Mouse (Mus musculus): ENCODE measurements around the gene Kif2a. TPM values are rescaled to one million over a fixed set of nuclear protein-coding genes. Genes with fewer than 3 reads are reported as not detected.
"Not testable (repeated sequence)": the region's sequence is repeated elsewhere in the genome, so short reads cannot be mapped to it uniquely, and the experiment has no call there.

Gene Kif2a
- total RNA-seq, 2 experiments from 2014 or later: 49.4 to 50.9 TPM

DNA sequence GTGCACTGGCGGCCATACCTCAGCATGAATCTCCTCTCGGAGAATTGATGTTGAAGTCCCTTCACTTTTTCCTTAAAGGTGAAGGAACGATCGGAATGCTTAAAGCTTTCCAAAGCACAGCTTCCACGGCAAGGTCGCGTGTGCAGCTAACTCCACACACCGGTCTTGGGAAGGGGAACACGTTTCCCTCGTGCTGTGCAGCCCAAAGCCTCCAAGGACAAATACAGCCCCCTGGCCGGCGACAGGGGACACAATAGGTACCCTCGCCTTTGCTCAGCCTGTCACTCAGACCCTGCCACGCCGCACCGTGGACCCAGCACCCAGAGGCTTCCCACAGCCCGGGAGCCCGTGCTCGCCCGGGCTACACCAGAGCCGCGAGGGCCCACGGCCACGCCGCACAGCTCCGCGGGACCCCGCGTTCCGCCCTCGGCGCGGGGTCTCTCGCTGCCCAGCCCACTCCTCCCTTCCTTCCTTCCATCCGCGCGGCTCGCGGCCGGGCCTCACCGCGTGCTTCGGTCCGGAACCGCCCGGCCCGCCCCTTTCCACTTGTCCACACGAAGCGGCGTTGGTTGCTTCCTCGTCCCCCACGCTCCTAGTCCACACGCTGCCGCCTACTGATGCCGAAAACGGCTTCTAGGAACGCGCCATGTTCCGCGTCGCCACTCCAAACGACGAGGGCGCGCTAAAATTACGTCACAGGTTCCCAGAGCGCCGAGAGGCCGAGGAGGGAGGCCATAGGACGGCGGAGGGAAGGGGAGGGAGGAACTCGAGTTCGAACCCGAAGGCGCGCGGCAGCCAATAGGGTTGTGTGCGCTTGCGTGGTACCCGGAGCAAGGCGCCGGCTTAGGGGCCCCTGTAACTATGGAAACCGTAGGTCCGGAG is 85.4 kb downstream of the Kif2a start, which contains the start of gene Ipo11:
Gene Ipo11, minus strand, starts transcription at position 703 of the 882 bp plus-strand sequence.
- peak; percentile 95 for DNase-seq

DNA sequence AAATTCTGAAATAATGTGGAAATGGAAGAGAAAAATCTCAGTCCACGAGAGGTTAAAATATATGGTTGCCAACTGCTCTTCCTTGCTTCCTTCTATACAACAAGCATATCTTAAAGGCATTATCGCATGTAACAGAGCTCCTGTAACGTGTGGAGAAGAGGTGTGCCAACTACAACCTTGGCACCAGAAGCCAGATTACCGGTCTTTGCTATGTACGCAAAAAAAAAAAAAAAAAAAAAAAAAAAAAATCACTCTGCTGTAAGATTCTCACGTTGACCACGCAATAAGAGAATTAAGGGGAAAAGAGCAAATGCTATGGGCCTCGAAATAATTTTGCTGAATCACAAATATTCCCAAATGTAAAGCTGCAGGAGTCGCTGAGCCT is 86.1 kb downstream of the Kif2a start:
- DNase-seq: no peak

DNA sequence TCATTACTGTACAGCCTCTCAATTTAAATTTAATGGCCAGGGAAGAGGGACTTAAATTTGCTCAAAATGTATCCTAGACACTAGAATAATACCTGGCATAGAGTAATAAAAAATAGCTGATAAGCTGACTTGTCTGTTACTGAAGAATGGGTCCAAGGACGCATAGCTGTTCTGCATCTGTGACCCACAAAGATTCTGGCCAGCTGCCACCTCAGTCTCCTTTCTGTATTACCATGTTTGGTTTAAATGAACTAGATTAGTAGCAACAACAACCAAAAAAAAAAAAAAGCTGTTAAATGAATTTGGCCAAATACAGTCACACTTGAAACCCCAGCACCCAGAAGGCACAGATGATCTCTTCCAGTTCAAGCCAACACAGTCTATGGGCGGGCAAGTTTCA is 92.7 kb downstream of the Kif2a start:
- DNase-seq: peak; percentile 55

DNA sequence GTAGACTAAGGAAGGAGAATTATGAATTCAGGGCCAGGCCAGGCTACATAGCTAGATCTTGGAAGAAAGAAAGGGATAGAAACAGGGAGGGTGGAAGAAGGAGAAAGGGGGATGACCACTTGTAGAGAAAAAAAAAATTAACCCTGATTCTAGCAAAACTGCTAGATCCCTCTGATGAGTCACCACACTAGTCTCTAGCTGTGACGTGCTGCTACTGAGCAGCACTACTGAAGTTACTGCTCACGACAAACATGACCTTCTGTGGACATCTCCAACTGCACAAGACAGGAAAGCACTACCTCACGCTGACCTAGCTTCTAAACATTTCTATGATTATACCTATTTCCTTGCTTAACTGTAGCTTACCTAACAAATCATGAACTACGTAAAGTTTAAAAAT is 93.6 kb downstream of the Kif2a start:
- no peak for DNase-seq

DNA sequence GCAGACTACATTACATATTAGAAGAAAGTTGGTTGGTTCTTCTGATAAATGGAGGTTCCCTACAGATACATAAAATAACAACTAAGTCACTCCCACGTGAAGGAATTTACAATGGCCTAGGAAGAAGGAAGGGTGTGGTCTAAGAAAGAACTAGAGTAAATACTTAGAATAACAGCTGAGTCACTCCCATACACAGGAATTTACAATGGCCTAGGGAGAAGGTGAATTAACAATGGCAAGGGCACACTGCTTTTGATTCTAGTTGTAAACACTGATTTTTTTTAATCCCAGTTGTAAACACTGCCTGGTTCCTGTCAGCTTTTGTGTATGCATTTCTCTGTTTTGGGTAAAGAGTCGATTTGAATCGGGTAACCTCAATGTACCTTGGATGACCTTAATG is 96.0 kb downstream of the Kif2a start:
- DNase-seq: not testable (repeated sequence)

DNA sequence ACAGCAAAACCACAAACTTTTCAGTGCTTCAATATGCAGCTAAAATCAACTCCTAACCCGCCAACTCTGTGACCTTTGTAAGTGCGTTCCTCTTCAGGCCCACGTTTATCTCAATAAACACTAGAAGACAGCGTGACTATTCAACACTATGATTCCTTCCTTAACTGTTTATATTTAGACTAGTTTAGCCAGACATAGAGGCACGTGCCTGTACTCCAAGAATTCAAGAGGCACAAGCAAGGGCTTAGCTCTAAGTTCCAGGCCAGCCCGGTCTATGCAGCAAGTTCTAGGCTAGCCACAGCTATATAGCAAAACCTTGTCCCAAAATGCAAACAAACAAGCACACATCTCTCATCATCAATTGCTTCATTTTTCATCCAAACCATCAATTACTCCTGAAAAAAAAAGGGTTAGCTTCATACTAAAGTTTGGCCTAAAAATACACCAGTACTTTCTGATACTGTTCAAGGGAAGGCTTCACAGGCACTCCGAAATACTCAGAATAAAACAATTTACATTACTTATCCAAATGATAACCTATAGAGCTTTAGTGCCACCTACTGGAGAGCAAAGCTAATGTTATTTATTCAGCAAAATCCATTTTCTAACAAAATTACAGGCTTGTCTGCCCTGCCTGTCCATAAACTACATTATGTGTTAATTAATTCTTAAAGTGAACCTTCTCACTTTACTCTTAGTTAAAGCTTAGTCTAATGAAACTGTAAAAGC is 103.4 kb downstream of the Kif2a start:
- DNase-seq: no peak

DNA sequence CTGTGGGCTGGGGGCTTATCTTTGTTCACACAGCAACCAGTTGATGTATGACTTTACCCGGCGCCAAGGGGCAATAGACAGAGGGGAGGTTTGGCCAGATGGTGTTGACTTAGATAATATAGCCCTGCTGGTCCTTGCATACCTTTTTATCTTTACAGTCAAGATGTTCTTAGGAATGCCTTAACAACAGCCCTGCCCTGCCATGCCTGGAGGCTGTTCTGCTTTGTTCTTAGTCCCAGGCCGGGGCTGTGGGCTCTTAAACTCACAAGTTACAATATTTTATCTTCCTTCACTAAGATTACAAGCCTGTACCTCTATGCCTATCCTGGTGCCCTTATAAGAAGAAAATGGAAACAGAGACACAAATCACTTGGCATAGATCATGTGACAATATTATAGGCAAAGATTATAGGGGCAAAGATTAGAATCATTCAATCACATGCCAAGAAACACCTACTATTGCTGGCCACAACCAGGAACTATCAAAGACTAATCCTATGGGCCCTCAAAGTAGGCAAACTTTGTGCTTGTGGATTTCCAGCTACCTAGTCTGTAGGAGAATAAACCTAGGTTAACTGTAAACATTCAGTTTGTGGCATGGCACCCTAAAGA is 108.7 kb downstream of the Kif2a start:
- DNase-seq: no peak

DNA sequence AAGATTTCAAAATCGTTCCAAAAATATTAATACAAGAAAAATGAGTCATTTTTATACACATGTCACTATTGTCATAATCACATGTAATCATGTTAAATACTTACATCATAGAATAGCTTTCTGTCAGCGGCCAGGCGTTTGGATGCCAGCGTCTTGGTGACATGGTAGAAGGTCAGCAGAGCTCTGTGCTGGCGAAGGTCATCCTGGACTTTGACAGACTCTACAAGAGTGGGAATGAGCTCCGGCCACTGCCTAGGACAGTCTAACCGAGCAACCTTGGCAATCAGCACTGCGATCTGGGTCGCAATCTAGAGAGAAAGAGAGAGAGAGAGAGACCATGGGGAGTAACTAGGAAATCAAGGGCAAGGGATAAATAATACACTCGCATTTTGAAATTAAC is 111.8 kb downstream of the Kif2a start:
- DNase-seq: peak; percentile 30

Other genes with a start within 250 kb of the Kif2a start
- gene Ipo11, start 85.2 kb downstream of the Kif2a start, total RNA-seq (2021): 10 to 100 TPM; 31.1 to 41.4 TPM
- 10 to 100 TPM; 14.7 to 16.1 TPM for gene Dimt1, start 75.0 kb downstream of the Kif2a start, total RNA-seq (2021)

Data from adrenal gland, postnatal 10 days (tissue).